Mouse (Mus musculus) stomach, embryonic 15.5 days (tissue): ENCODE results near the gene Ip6k1. TPM values are rescaled to one million over a fixed set of nuclear protein-coding genes. Genes with fewer than 3 reads are reported as not detected.
A peak's percentile ranks its signal among the peaks of the same experiment; 100 is the strongest.
"Not testable (repeated sequence)": the region's sequence is repeated elsewhere in the genome, so short reads cannot be mapped to it uniquely, and the experiment has no call there.

Experiments
- ATAC-seq: fragments of 200-750 bp; cut with Nextera tagmentation; 2 replicates; pipeline ENCODE4 v1.8.0; 2017; ENCODE audit warnings: low read depth, moderate number of reproducible peaks, moderate TSS enrichment; ENCODE audit not compliant: insufficient read depth, low FRiP score
- H3K27ac ChIP-seq: fragments of 300-500 bp; sonication (generic); 2 replicates; pipeline ENCODE4 v1.5.1; 2015; ENCODE audit warnings: mild to moderate bottlenecking, inconsistent platforms
- H3K27me3 ChIP-seq: fragments of 300-500 bp; sonication (generic); replicated peaks from 2 replicates; pipeline ENCODE4 v1.6.1; 2015; ENCODE audit warnings: inconsistent platforms
- H3K36me3 ChIP-seq: fragments of 300-500 bp; sonication (generic); 2 replicates; pipeline ENCODE4 v1.6.1; 2015; ENCODE audit warnings: inconsistent platforms
- H3K4me1 ChIP-seq: fragments of 300-500 bp; sonication (generic); 2 replicates; pipeline ENCODE4 v1.6.1; 2015; ENCODE audit warnings: inconsistent platforms
- H3K4me2 ChIP-seq: fragments of 300-500 bp; sonication (generic); 2 replicates; pipeline ENCODE4 v1.6.1; 2015; ENCODE audit warnings: mild to moderate bottlenecking, inconsistent platforms
- H3K4me3 ChIP-seq: fragments of 300-500 bp; sonication (generic); replicated peaks from 2 replicates; pipeline ENCODE4 v1.5.1; 2015; ENCODE audit warnings: inconsistent platforms
- H3K9ac ChIP-seq: fragments of 300-500 bp; sonication (generic); 2 replicates; pipeline ENCODE4 v1.6.1; 2015; ENCODE audit warnings: inconsistent platforms
- H3K9me3 ChIP-seq: fragments of 300-500 bp; sonication (generic); 2 replicates; pipeline ENCODE4 v1.6.1; 2016; ENCODE audit warnings: inconsistent platforms
- WGBS: fragments of 180-500 bp; shearing (Covaris S2); methylation state at CpG from one replicate; pipeline ENCODE4 v1.1.7; 2015; 5-methylcytosine and 5-hydroxymethylcytosine counted together
- polyA plus RNA-seq: library from polyadenylated mRNA; unstranded; fragments of >200 nt; fragmentation: Nextera tagmentation; extraction: Ambion mirVana; gene quantifications from 2 replicates; pipeline ENCODE4 v1.2.1, GENCODE M21; 2015

Ip6k1 gene
- polyA plus RNA-seq, 1 experiment from 2014 or later: 46.7 TPM

DNA sequence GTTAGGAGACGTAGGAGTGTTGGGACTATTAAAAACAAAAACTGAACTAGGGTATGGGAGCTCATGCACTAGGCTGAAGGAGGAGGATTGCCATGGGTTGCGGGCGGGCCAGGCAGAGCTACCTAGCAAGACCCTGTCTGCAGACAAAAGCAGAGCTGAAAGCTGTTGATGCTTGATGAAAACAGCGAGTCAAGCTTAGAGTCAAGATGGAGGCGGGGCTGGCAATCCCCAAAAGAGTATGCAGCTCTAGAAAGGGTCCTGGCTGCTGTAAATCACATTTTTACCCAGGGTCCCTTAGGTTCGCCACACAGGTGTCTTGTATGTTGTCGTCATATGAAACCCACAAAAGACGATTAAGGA lies 1.2 kb downstream of the Ip6k1 start:
- peak overlapping the region; percentile 96 for H3K9ac ChIP-seq
- no peaks in the 10 kb centered on the region for H3K27me3 ChIP-seq
- H3K36me3 ChIP-seq: no peaks in the 10 kb centered on the region
- WGBS: 12% methylated on average over 8 of the region's 8 CpGs
- peak overlapping the region; percentile 94; the same call in 1 of the 2 replicates for H3K27ac ChIP-seq
- H3K4me1 ChIP-seq: 0 out of 2 replicates have a peak, but pooled peaks cover 7% of the 10 kb centered on the region
- peak overlapping the region; percentile 61 for H3K4me2 ChIP-seq
- no peak for ATAC-seq
- no peaks in the 10 kb centered on the region for H3K9me3 ChIP-seq
- peak overlapping the region; percentile 100 for H3K4me3 ChIP-seq

DNA sequence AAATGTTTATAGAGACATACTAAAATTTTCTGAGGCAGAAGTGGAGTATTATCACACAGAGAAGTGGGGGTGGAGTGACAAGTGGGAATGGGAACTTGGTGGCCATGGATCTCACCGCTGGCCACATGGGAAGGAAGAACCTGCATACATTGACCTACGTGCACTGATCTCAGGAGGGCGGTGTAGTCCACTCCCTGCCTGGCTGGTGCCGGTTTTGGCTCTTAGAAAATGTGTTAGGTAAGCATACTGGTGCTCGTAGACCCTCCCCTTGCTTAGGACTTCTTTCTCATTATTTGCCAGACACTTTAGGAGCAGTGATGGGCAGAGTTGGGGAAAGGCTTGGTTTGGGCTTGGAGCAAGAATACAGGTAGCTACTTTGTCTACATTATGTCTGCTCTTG lies 5.7 kb downstream of the Ip6k1 start:
- 0 out of 2 replicates have a peak, but pooled peaks cover 7% of the 10 kb centered on the region for H3K4me1 ChIP-seq
- H3K4me3 ChIP-seq: no peak overlapping the region
- no peak overlapping the region for H3K27ac ChIP-seq
- H3K4me2 ChIP-seq: no peak overlapping the region
- H3K36me3 ChIP-seq: no peaks in the 10 kb centered on the region
- no peak overlapping the region for H3K9ac ChIP-seq
- H3K9me3 ChIP-seq: no peaks in the 10 kb centered on the region
- 82% methylated on average over 5 of the region's 5 CpGs for WGBS
- H3K27me3 ChIP-seq: no peaks in the 10 kb centered on the region
- no peak for ATAC-seq

GRCm38 (mm10) chr9:108010385-108010784 lies 8.1 kb downstream of the Ip6k1 start:
- H3K36me3 ChIP-seq: no peaks in the 10 kb centered on the region
- H3K4me1 ChIP-seq: no peaks in the 10 kb centered on the region
- H3K4me2 ChIP-seq: no peak overlapping the region
- no peaks in the 10 kb centered on the region for H3K9me3 ChIP-seq
- no peak overlapping the region for H3K9ac ChIP-seq
- H3K4me3 ChIP-seq: no peak overlapping the region
- H3K27me3 ChIP-seq: no peaks in the 10 kb centered on the region
- H3K27ac ChIP-seq: no peak overlapping the region
- ATAC-seq: no peak

- not testable (repeated sequence) for H3K9ac ChIP-seq, H3K27ac ChIP-seq, H3K9me3 ChIP-seq, H3K4me3 ChIP-seq, H3K27me3 ChIP-seq, ATAC-seq, H3K4me1 ChIP-seq, H3K4me2 ChIP-seq, H3K36me3 ChIP-seq
- WGBS: 95% methylated on average over 2 of the region's 2 CpGs
Observed at GRCm38 (mm10) chr9:108013577-108013976, 11.3 kb downstream of the Ip6k1 start.

- no peaks in the 10 kb centered on the region for H3K27me3 ChIP-seq
- no peak overlapping the region for H3K9ac ChIP-seq
- no peaks in the 10 kb centered on the region for H3K36me3 ChIP-seq
- no peak overlapping the region for H3K27ac ChIP-seq
- H3K9me3 ChIP-seq: no peaks in the 10 kb centered on the region
- no peak for ATAC-seq
- WGBS: 78% methylated on average over 3 of the region's 3 CpGs
- no peak overlapping the region for H3K4me3 ChIP-seq
- H3K4me1 ChIP-seq: no peaks in the 10 kb centered on the region
- no peak overlapping the region for H3K4me2 ChIP-seq
Observed at GRCm38 (mm10) chr9:108017127-108017526, 14.8 kb downstream of the Ip6k1 start.

DNA sequence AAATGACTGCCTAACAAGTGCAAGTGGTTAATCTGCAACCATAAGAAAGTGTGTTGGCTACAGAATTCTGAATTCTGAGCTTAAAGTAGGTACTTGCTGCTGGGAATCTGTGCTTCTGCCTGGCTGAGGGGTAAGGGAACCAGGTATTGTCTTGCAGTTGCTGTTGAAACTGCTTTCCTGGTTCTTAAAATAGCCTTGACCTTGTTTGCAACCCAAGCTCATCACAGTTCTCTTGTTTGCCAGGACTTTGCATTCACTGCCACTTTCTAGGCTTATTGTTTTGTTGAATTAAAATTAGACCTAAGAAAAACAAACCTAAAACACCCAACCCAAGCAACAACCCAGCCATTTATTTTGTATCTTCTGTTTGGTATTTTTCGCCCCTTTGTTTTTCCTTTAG lies 18.4 kb downstream of the Ip6k1 start:
- 84% methylated on average over 1 of the region's 1 CpGs for WGBS
- no peaks in the 10 kb centered on the region for H3K4me1 ChIP-seq
- H3K9me3 ChIP-seq: no peaks in the 10 kb centered on the region
- peaks cover 17% of the 10 kb centered on the region; the same call in 1 of the 2 replicates for H3K36me3 ChIP-seq
- no peak overlapping the region for H3K27ac ChIP-seq
- no peak overlapping the region for H3K4me2 ChIP-seq
- no peak for ATAC-seq
- no peaks in the 10 kb centered on the region for H3K27me3 ChIP-seq
- no peak overlapping the region for H3K4me3 ChIP-seq
- H3K9ac ChIP-seq: no peak overlapping the region

DNA sequence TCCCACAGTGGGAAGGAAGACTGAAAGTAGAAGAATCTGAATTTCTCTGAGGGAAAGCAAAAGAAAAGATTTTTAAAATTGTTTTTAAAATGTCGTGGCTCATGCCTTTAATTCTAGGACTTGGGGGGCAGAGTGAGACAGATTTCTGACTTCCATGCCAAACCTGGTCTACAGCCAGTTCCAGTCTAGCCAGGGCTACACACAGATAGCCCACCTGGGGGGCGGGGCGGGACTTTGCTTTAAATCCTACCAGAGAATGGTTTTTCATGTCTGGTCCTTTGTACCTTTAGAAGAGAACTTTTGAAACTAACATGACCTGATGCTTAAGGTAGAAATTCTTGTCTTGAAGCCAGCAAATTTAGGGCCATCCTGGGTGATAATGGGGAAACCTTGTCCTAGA lies 20.9 kb downstream of the Ip6k1 start:
- Histone ChIP-seq H3K27ac (no peak overlapping the region), H3K9ac (no peak overlapping the region), H3K4me2 (no peak overlapping the region), H3K9me3 (no peaks in the 10 kb centered on the region), H3K4me3 (no peak overlapping the region), H3K36me3 (peaks cover 31% of the 10 kb centered on the region), H3K27me3 (no peaks in the 10 kb centered on the region), H3K4me1 (no peaks in the 10 kb centered on the region)
- no peak for ATAC-seq
- WGBS: 89% methylated on average over 3 of the region's 3 CpGs

- 88% methylated on average over 3 of the region's 3 CpGs for WGBS
- Histone ChIP-seq H3K9ac (no peak overlapping the region), H3K4me3 (no peak overlapping the region), H3K9me3 (no peaks in the 10 kb centered on the region), H3K27me3 (no peaks in the 10 kb centered on the region), H3K4me1 (no peaks in the 10 kb centered on the region), H3K36me3 (peaks cover 36% of the 10 kb centered on the region), H3K4me2 (no peak overlapping the region), H3K27ac (no peak overlapping the region)
- no peak for ATAC-seq
Observed at GRCm38 (mm10) chr9:108026584-108026983, 24.3 kb downstream of the Ip6k1 start.

DNA sequence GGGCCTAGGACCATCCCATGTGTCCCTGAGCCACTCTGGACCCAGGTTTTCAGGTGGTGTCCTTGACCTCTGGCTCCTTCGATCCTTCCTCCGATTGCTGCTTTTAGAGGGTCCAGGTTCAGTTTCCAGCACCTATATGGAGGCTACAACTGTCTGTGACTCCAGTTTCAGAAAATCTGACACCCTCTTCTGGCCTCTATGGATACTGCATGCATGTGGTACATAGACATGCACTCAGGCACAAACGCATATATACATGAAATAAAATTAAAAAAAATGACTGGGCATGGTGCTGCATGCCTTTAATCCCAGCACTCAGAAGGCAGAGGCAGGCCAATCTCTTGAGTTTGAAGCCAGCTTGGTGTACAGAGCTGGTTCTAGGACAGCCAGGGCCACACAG lies 25.6 kb downstream of the Ip6k1 start:
- Histone ChIP-seq H3K4me1 (no peaks in the 10 kb centered on the region), H3K27ac (no peak overlapping the region), H3K9me3 (no peaks in the 10 kb centered on the region), H3K27me3 (no peaks in the 10 kb centered on the region), H3K36me3 (peaks cover 39% of the 10 kb centered on the region), H3K4me2 (no peak overlapping the region), H3K9ac (no peak overlapping the region), H3K4me3 (no peak overlapping the region)
- WGBS: 96% methylated on average over 3 of the region's 3 CpGs
- no peak for ATAC-seq

DNA sequence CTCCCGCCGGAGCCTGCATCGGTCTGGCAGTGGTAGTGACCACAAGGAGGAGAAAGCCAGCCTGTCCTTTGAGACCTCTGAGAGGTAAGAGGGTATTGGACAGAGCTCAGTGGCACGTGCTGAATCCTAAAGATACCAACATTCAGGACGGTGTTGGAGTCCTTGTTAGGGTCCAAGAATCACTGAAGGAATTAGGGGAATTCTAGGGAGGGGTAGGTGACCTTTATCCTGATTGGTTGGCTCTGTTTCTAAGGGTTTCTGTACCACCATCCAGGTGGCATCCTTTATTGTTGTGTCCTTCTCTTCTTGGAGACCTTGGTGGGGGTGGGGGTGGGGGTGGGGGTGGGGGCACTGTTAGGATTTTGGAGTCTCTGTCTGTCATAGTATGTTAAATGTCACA lies 29.8 kb downstream of the Ip6k1 start:
- no peak overlapping the region for H3K9ac ChIP-seq
- no peaks in the 10 kb centered on the region for H3K27me3 ChIP-seq
- peaks cover 18% of the 10 kb centered on the region for H3K36me3 ChIP-seq
- no peaks in the 10 kb centered on the region for H3K9me3 ChIP-seq
- WGBS: 93% methylated on average over 5 of the region's 5 CpGs
- no peak overlapping the region for H3K4me3 ChIP-seq
- no peak overlapping the region for H3K27ac ChIP-seq
- H3K4me1 ChIP-seq: no peaks in the 10 kb centered on the region
- no peak for ATAC-seq
- H3K4me2 ChIP-seq: no peak overlapping the region

- H3K4me2 ChIP-seq: no peak overlapping the region
- H3K9me3 ChIP-seq: no peaks in the 10 kb centered on the region
- H3K36me3 ChIP-seq: peaks cover 23% of the 10 kb centered on the region
- WGBS: 91% methylated on average over 2 of the region's 2 CpGs
- peak; percentile 66 for ATAC-seq
- H3K27ac ChIP-seq: no peak overlapping the region; the same call in 1 of the 2 replicates
- no peaks in the 10 kb centered on the region for H3K27me3 ChIP-seq
- H3K9ac ChIP-seq: no peak overlapping the region
- H3K4me3 ChIP-seq: no peak overlapping the region
- H3K4me1 ChIP-seq: no peaks in the 10 kb centered on the region
Observed at GRCm38 (mm10) chr9:108035331-108036156, 33.2 kb downstream of the Ip6k1 start.

DNA sequence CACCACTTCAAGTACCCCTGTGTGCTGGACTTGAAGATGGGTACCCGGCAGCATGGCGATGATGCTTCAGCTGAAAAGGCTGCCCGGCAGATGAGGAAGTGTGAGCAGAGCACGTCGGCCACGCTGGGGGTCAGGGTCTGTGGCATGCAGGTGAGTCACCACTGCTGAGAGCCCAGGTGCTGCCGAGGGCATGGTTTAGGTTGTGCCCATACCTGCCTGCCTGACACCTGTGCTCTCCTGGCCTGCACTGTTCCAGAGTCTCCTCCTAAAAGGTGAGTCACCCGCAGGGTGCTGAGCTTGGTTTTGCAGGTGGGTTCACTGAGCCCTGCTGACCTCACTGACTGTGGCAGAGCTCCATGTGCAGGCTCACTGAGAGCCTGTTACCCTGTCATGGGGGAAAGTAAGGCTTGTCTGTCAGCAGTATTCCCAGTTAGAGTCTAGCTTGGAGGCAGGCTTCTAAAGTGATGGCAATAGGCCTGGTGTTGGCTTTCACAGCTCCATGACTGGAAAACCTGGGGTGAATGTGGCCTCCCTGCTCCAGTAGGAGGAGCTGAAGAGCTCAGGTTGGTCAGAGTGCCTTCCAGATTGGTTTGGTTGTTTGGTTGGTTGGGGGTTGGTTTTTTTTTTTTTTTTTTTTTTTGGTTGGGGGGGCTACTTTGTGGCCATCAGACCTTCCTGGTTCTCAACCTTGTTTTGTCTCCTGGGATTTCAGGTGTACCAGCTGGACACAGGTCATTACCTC lies 42.6 kb downstream of the Ip6k1 start:
- H3K4me3 ChIP-seq: no peak overlapping the region
- H3K36me3 ChIP-seq: peaks cover 48% of the 10 kb centered on the region

More for the DNA sequence above, 42.6 kb downstream of the Ip6k1 start:
- H3K9me3 ChIP-seq: no peaks in the 10 kb centered on the region
- H3K9ac ChIP-seq: no peak overlapping the region
- no peaks in the 10 kb centered on the region for H3K27me3 ChIP-seq
- WGBS: 95% methylated on average over 8 of the region's 8 CpGs
- H3K27ac ChIP-seq: no peak overlapping the region
- ATAC-seq: no peak
- H3K4me2 ChIP-seq: no peak overlapping the region
- peaks cover 16% of the 10 kb centered on the region for H3K4me1 ChIP-seq
